Mouse (Mus musculus) ES-Bruce4 (cell line): ENCODE results near the gene Ccdc106. TPM values are rescaled to one million over a fixed set of nuclear protein-coding genes. Genes with fewer than 3 reads are reported as not detected.

ENCODE experiments used
- H3K27ac ChIP-seq: 2 replicates; pipeline ENCODE4 v1.5.1; 2012; ENCODE audit warnings: low read length, inconsistent platforms; ENCODE audit not compliant: insufficient read depth
- H3K27me3 ChIP-seq: 2 replicates; pipeline ENCODE4 v1.6.1; 2012; ENCODE audit warnings: mild to moderate bottlenecking, low read length, inconsistent platforms; ENCODE audit not compliant: control insufficient read depth, poor library complexity, insufficient read depth, severe bottlenecking
- H3K36me3 ChIP-seq: 2 replicates; pipeline ENCODE4 v1.6.1; 2012; ENCODE audit warnings: inconsistent platforms, mild to moderate bottlenecking, low read length, moderate library complexity; ENCODE audit not compliant: control insufficient read depth, poor library complexity, insufficient read depth, severe bottlenecking
- H3K4me1 ChIP-seq: one replicate; pipeline ENCODE4 v1.8.1; 2011; ENCODE audit warnings: low read length; ENCODE audit not compliant: control insufficient read depth, insufficient read depth
- H3K4me3 ChIP-seq: 2 replicates; pipeline ENCODE4 v1.5.1; 2011; ENCODE audit warnings: low read depth, mild to moderate bottlenecking, low read length
- H3K9ac ChIP-seq: 2 replicates; pipeline ENCODE4 v1.6.1; 2012; ENCODE audit warnings: low read depth, mild to moderate bottlenecking, inconsistent platforms; ENCODE audit not compliant: poor library complexity, severe bottlenecking
- H3K9me3 ChIP-seq: replicated peaks from 2 replicates; pipeline ENCODE4 v1.6.1; 2012; ENCODE audit warnings: mild to moderate bottlenecking, low read length, inconsistent platforms; ENCODE audit not compliant: control insufficient read depth, poor library complexity, insufficient read depth, severe bottlenecking
- CTCF ChIP-seq: IDR thresholded peaks from one replicate; pipeline ENCODE4 v1.8.1; 2011; ENCODE audit warnings: low read depth, low read length
- EP300 ChIP-seq: IDR thresholded peaks from 2 replicates; pipeline ENCODE4 v1.6.1; 2011; ENCODE audit warnings: low read depth, low read length; ENCODE audit not compliant: insufficient read depth
- POLR2A ChIP-seq: IDR thresholded peaks from one replicate; pipeline ENCODE4 v1.8.1; 2011; ENCODE audit warnings: low read length; ENCODE audit not compliant: insufficient read depth
- polyA plus RNA-seq: library from polyadenylated mRNA; stranded (reverse); fragments of >200 nt; gene quantifications from 2 replicates; pipeline ENCODE4 v1.2.4, GENCODE M21; 2011; ENCODE audit warnings: low read depth; ENCODE audit not compliant: missing spikeins, insufficient read depth, insufficient read length

Ccdc106 gene
- polyA plus RNA-seq = 5.6 and 5.7 TPM in 2 replicates

DNA sequence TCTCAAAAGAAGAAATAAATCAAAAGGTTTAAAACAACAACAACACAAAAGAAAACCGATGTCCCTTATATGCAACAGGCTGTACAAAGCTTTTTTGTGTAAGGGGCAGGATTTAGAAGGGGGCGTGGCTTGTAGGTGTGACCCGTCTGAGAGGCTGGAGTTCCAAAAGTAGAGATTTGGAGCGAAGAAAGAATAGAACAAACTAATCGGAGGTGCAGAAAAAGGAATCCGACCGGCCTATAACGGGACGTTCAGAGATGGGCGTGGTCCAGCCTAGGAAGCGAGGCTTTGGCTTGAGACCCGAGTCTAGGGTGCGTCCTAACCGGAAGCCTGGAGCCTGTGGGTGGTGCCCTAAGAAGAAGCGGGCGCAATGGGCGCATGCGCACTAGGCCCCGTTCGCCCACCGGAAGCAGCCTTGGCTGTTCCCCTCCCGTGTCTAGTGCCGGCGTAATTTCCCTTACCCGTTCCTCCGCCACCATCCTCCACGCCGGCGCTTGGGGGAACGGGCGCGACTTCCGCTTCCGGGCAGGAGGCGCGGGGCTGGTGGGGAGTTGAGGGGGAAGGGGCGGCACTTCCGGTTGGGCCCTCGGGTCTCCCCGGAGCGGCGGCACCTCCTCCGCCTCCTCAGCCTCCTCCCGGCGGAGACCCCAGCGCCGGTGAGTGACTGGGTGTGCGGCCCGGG, at the start of gene Ccdc106, which contains the start of gene Zfp865:
Gene Ccdc106 (plus strand): TSS at position 554 of the 682 bp plus-strand sequence.
Gene Zfp865 (plus strand): TSS at position 377 of the 682 bp plus-strand sequence.
- H3K27ac ChIP-seq = peak within 1 kb of the TSS; percentile 70
- no peaks in the 10 kb centered on the region for H3K9me3 ChIP-seq
- peaks cover 2% of the 10 kb centered on the region; the same call in 1 of the 2 replicates for H3K36me3 ChIP-seq
- H3K4me3 ChIP-seq = peak within 1 kb of the TSS; percentile 79
- peaks cover 3% of the 10 kb centered on the region for H3K4me1 ChIP-seq
- no peaks in the 10 kb centered on the region for H3K27me3 ChIP-seq
- H3K9ac ChIP-seq = peak within 1 kb of the TSS; percentile 98
- TF ChIP-seq EP300 = 0 out of 2 replicates have a peak, but pooled peaks have one; percentile 10
- no peak for TF ChIP-seq CTCF

DNA sequence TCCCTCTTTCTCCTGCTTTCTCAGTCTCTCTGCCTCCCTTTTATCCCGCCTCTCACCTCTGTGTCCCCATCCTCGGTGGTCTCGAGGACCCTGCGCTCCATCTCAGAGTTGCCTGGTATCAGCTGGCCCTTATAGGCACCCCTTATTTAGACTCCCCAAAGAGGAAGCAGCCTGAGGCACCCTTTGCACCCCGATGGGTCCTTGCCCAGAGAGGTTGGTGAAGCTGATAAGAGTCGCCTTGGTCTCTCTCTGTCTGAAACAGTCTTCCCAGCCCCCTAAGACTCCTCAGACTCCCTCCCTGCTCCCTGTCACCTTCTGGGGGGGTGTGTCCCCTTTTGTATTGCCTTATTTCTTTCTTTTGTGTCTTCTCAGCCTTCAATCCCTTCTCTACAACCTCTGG, 49.3 kb upstream of the Ccdc106 start, which contains the start of gene Sbk3:
Gene Sbk3 (minus strand): TSS at position 101 of the 400 bp plus-strand sequence.
- Histone ChIP-seq H3K27me3 (no peaks in the 10 kb centered on the region), H3K27ac (no peak within 1 kb of the TSS), H3K9me3 (no peaks in the 10 kb centered on the region), H3K9ac (no peak within 1 kb of the TSS), H3K4me3 (no peak within 1 kb of the TSS), H3K4me1 (no peaks in the 10 kb centered on the region), H3K36me3 (no peaks in the 10 kb centered on the region)
- TF ChIP-seq POLR2A = no peak
- no peak for TF ChIP-seq CTCF
- TF ChIP-seq EP300 = no peak

GRCm38 (mm10) chr7:4971710-4972109, 48.6 kb upstream of the Ccdc106 start:
- Histone ChIP-seq H3K27ac (no peak overlapping the region), H3K9ac (no peak overlapping the region), H3K27me3 (no peaks in the 10 kb centered on the region), H3K36me3 (no peaks in the 10 kb centered on the region), H3K4me1 (no peaks in the 10 kb centered on the region), H3K4me3 (no peak overlapping the region), H3K9me3 (no peaks in the 10 kb centered on the region)
- TF ChIP-seq EP300 (no peak), POLR2A (no peak), CTCF (no peak)

GRCm38 (mm10) chr7:4972321-4973047, 47.9 kb upstream of the Ccdc106 start:
- H3K4me1 ChIP-seq = no peaks in the 10 kb centered on the region
- no peaks in the 10 kb centered on the region for H3K9me3 ChIP-seq
- H3K36me3 ChIP-seq = no peaks in the 10 kb centered on the region
- no peak overlapping the region for H3K27ac ChIP-seq
- H3K4me3 ChIP-seq = no peak overlapping the region
- TF ChIP-seq EP300 (no peak), CTCF (no peak), POLR2A (no peak)
- no peak overlapping the region for H3K9ac ChIP-seq
- H3K27me3 ChIP-seq = no peaks in the 10 kb centered on the region

DNA sequence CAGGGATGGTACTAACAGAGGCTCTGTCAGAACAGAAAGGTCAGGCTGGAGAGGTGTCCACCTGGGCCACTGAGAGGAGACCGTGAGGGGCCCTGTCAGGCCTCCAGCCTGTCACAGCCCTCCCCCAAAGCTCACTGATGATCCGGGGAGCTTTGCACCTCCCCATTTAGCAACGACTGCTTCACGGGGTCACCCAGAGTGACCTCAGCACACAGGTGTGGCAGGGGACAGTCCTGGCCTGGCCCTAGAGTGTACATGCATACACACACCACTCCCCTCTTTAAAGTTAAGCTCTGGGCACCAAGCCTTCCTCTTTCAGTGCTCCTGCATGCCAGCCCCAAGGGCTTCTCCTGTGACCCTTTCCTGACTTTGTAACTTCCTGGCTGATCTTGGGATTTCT, 44.9 kb upstream of the Ccdc106 start:
- Histone ChIP-seq H3K27me3 (no peaks in the 10 kb centered on the region), H3K4me1 (no peaks in the 10 kb centered on the region), H3K36me3 (no peaks in the 10 kb centered on the region), H3K9ac (no peak overlapping the region), H3K27ac (no peak overlapping the region), H3K9me3 (no peaks in the 10 kb centered on the region), H3K4me3 (no peak overlapping the region)
- no peak for TF ChIP-seq POLR2A
- TF ChIP-seq CTCF = no peak
- TF ChIP-seq EP300 = no peak

GRCm38 (mm10) chr7:4976832-4977231, 43.5 kb upstream of the Ccdc106 start:
- no peaks in the 10 kb centered on the region for H3K27me3 ChIP-seq
- no peaks in the 10 kb centered on the region for H3K9me3 ChIP-seq
- no peaks in the 10 kb centered on the region for H3K36me3 ChIP-seq
- no peaks in the 10 kb centered on the region for H3K4me1 ChIP-seq
- no peak overlapping the region for H3K9ac ChIP-seq
- TF ChIP-seq CTCF = peak; percentile 50
- no peak for TF ChIP-seq POLR2A
- no peak for TF ChIP-seq EP300
- H3K27ac ChIP-seq = no peak overlapping the region
- no peak overlapping the region for H3K4me3 ChIP-seq
